Mouse (Mus musculus) neural tube, embryonic 13.5 days (tissue): ENCODE measurements around the gene Akr1b8. TPM values are rescaled to one million over a fixed set of nuclear protein-coding genes. Genes with fewer than 3 reads are reported as not detected.
A peak's percentile ranks its signal among the peaks of the same experiment; 100 is the strongest.

Experiments
- ATAC-seq: fragments of 200-750 bp; cut with Nextera tagmentation; 2 replicates; pipeline ENCODE4 v1.8.0; 2017; ENCODE audit warnings: low read depth, mild to moderate bottlenecking, moderate TSS enrichment, moderate library complexity
- H3K27ac ChIP-seq: fragments of 300-500 bp; sonication (generic); replicated peaks from 2 replicates; pipeline ENCODE4 v1.5.1; 2015; ENCODE audit warnings: moderate library complexity, mild to moderate bottlenecking, inconsistent platforms
- H3K27me3 ChIP-seq: fragments of 300-500 bp; sonication (generic); 2 replicates; pipeline ENCODE4 v1.6.1; 2015; ENCODE audit warnings: mild to moderate bottlenecking, inconsistent platforms
- H3K36me3 ChIP-seq: fragments of 300-500 bp; sonication (generic); 2 replicates; pipeline ENCODE4 v1.6.1; 2015; ENCODE audit warnings: mild to moderate bottlenecking, inconsistent platforms
- H3K4me1 ChIP-seq: fragments of 300-500 bp; sonication (generic); replicated peaks from 2 replicates; pipeline ENCODE4 v1.6.1; 2015; ENCODE audit warnings: inconsistent platforms
- H3K4me2 ChIP-seq: fragments of 300-500 bp; sonication (generic); 2 replicates; pipeline ENCODE4 v1.6.1; 2015; ENCODE audit warnings: inconsistent platforms, mild to moderate bottlenecking, moderate library complexity
- H3K4me3 ChIP-seq: fragments of 300-500 bp; sonication (generic); 2 replicates; pipeline ENCODE4 v1.5.1; 2015; ENCODE audit warnings: mild to moderate bottlenecking, inconsistent platforms
- H3K9ac ChIP-seq: fragments of 300-500 bp; sonication (generic); 2 replicates; pipeline ENCODE4 v1.6.1; 2015; ENCODE audit warnings: moderate library complexity, mild to moderate bottlenecking, inconsistent platforms
- H3K9me3 ChIP-seq: fragments of 300-500 bp; sonication (generic); 2 replicates; pipeline ENCODE4 v1.6.1; 2016; ENCODE audit warnings: inconsistent platforms
- WGBS: fragments of 180-500 bp; shearing (Covaris S2); methylation state at CpG from one replicate; pipeline ENCODE4 v1.1.7; 2015; 5-methylcytosine and 5-hydroxymethylcytosine counted together
- polyA plus RNA-seq: library from polyadenylated mRNA; unstranded; fragments of >200 nt; fragmentation: Nextera tagmentation; extraction: Ambion mirVana; gene quantifications from 2 replicates; pipeline ENCODE4 v1.2.1, GENCODE M21; 2015

Akr1b8 gene
- polyA plus RNA-seq = 11.3 and 14.4 TPM in 2 replicates

GRCm38 (mm10) chr6:34353658-34354353, at the start of gene Akr1b8:
Gene Akr1b8 (plus strand): TSS chr6:34354119.
- Histone ChIP-seq H3K9me3 (no peaks in the 10 kb centered on the region), H3K36me3 (no peaks in the 10 kb centered on the region), H3K4me3 (peak within 1 kb of the TSS; percentile 20), H3K9ac (no peak within 1 kb of the TSS), H3K4me2 (peak within 1 kb of the TSS; percentile 45), H3K27me3 (no peaks in the 10 kb centered on the region), H3K27ac (no peak within 1 kb of the TSS), H3K4me1 (peaks cover 8% of the 10 kb centered on the region)
- WGBS = 15% methylated on average over 16 of the region's 16 CpGs
- ATAC-seq = 0 out of 2 replicates have a peak, but pooled peaks have one; percentile 32

GRCm38 (mm10) chr6:34304675-34305241, 49.2 kb upstream of the Akr1b8 start:
- no peak overlapping the region for H3K4me3 ChIP-seq
- ATAC-seq = no peak
- H3K27me3 ChIP-seq = no peaks in the 10 kb centered on the region
- no peaks in the 10 kb centered on the region for H3K9me3 ChIP-seq
- H3K4me2 ChIP-seq = no peak overlapping the region
- peaks cover 35% of the 10 kb centered on the region for H3K36me3 ChIP-seq
- peak overlapping the region; percentile 56; the same call in 1 of the 2 replicates for H3K27ac ChIP-seq
- H3K4me1 ChIP-seq = peaks cover 20% of the 10 kb centered on the region
- H3K9ac ChIP-seq = no peak overlapping the region
- WGBS = 74% methylated on average over 10 of the region's 10 CpGs

- H3K4me3 ChIP-seq = no peak overlapping the region
These were observed 47.1 kb upstream of the Akr1b8 start for GRCm38 (mm10) chr6:34306797-34307196.

GRCm38 (mm10) chr6:34309526-34309925, 44.4 kb upstream of the Akr1b8 start:
- Histone ChIP-seq H3K27me3 (no peaks in the 10 kb centered on the region), H3K4me1 (peaks cover 26% of the 10 kb centered on the region), H3K36me3 (peaks cover 62% of the 10 kb centered on the region), H3K9ac (no peak overlapping the region), H3K9me3 (no peaks in the 10 kb centered on the region), H3K27ac (no peak overlapping the region), H3K4me3 (no peak overlapping the region), H3K4me2 (no peak overlapping the region)
- no peak for ATAC-seq
- 92% methylated on average over 6 of the region's 6 CpGs for WGBS

More at GRCm38 (mm10) chr6:34306797-34307196, 47.1 kb upstream of the Akr1b8 start:
- no peaks in the 10 kb centered on the region for H3K9me3 ChIP-seq
- 77% methylated on average over 6 of the region's 6 CpGs for WGBS
- H3K27me3 ChIP-seq = no peaks in the 10 kb centered on the region
- peaks cover 20% of the 10 kb centered on the region for H3K4me1 ChIP-seq
- H3K4me2 ChIP-seq = no peak overlapping the region
- ATAC-seq = no peak
- no peak overlapping the region for H3K27ac ChIP-seq
- H3K36me3 ChIP-seq = peaks cover 56% of the 10 kb centered on the region
- H3K9ac ChIP-seq = no peak overlapping the region

GRCm38 (mm10) chr6:34310023-34310595, 43.8 kb upstream of the Akr1b8 start:
- H3K27me3 ChIP-seq = no peaks in the 10 kb centered on the region
- no peak overlapping the region for H3K9ac ChIP-seq
- H3K4me2 ChIP-seq = no peak overlapping the region
- 97% methylated on average over 11 of the region's 11 CpGs for WGBS
- H3K4me1 ChIP-seq = peaks cover 21% of the 10 kb centered on the region
- H3K27ac ChIP-seq = no peak overlapping the region
- no peak overlapping the region for H3K4me3 ChIP-seq
- no peak for ATAC-seq
- no peaks in the 10 kb centered on the region for H3K9me3 ChIP-seq
- peaks cover 62% of the 10 kb centered on the region for H3K36me3 ChIP-seq

GRCm38 (mm10) chr6:34313386-34313785, 40.5 kb upstream of the Akr1b8 start:
- no peaks in the 10 kb centered on the region for H3K27me3 ChIP-seq
- H3K9ac ChIP-seq = no peak overlapping the region
- no peak for ATAC-seq
- no peak overlapping the region for H3K4me2 ChIP-seq
- WGBS = 78% methylated on average over 9 of the region's 9 CpGs
- peaks cover 26% of the 10 kb centered on the region for H3K4me1 ChIP-seq
- H3K4me3 ChIP-seq = no peak overlapping the region
- H3K9me3 ChIP-seq = no peaks in the 10 kb centered on the region
- H3K36me3 ChIP-seq = peaks cover 40% of the 10 kb centered on the region
- H3K27ac ChIP-seq = no peak overlapping the region

GRCm38 (mm10) chr6:34313921-34314320, 40.0 kb upstream of the Akr1b8 start:
- Histone ChIP-seq H3K9ac (no peak overlapping the region), H3K4me2 (no peak overlapping the region), H3K4me1 (peaks cover 26% of the 10 kb centered on the region), H3K4me3 (no peak overlapping the region), H3K9me3 (no peaks in the 10 kb centered on the region), H3K27me3 (no peaks in the 10 kb centered on the region), H3K27ac (no peak overlapping the region), H3K36me3 (peaks cover 35% of the 10 kb centered on the region)
- ATAC-seq = no peak
- 98% methylated on average over 2 of the region's 2 CpGs for WGBS

GRCm38 (mm10) chr6:34316854-34317771, 36.8 kb upstream of the Akr1b8 start, which contains the start of gene Akr1b3:
Gene Akr1b3 (minus strand): TSS chr6:34317478.
- Histone ChIP-seq H3K9me3 (no peaks in the 10 kb centered on the region), H3K27ac (peak within 1 kb of the TSS; percentile 59; the same call in 1 of the 2 replicates), H3K4me2 (peak within 1 kb of the TSS; percentile 73), H3K9ac (peak within 1 kb of the TSS; percentile 72), H3K4me3 (peak within 1 kb of the TSS; percentile 57), H3K36me3 (0 out of 2 replicates have a peak, but pooled peaks cover 3% of the 10 kb centered on the region), H3K4me1 (peaks cover 26% of the 10 kb centered on the region), H3K27me3 (no peaks in the 10 kb centered on the region)
- WGBS = under 1% methylated on average over 60 of the region's 60 CpGs
- peak; percentile 100 for ATAC-seq

GRCm38 (mm10) chr6:34318172-34318571, 35.7 kb upstream of the Akr1b8 start:
- no peak overlapping the region for H3K9ac ChIP-seq
- no peak for ATAC-seq
- peaks cover 26% of the 10 kb centered on the region for H3K4me1 ChIP-seq
- H3K9me3 ChIP-seq = no peaks in the 10 kb centered on the region
- H3K27me3 ChIP-seq = no peaks in the 10 kb centered on the region
- H3K4me2 ChIP-seq = peak overlapping the region; percentile 73; the same call in 1 of the 2 replicates
- H3K36me3 ChIP-seq = no peaks in the 10 kb centered on the region
- H3K27ac ChIP-seq = no peak overlapping the region
- WGBS = 57% methylated on average over 5 of the region's 5 CpGs
- H3K4me3 ChIP-seq = no peak overlapping the region

- WGBS = 82% methylated on average over 6 of the region's 6 CpGs
- peaks cover 23% of the 10 kb centered on the region for H3K4me1 ChIP-seq
These were observed 35.3 kb upstream of the Akr1b8 start for GRCm38 (mm10) chr6:34318636-34319035.

GRCm38 (mm10) chr6:34322121-34322520, 31.8 kb upstream of the Akr1b8 start:
- no peaks in the 10 kb centered on the region for H3K27me3 ChIP-seq
- no peak for ATAC-seq
- no peak overlapping the region for H3K4me2 ChIP-seq
- H3K4me1 ChIP-seq = peaks cover 7% of the 10 kb centered on the region; the same call in 1 of the 2 replicates
- no peaks in the 10 kb centered on the region for H3K9me3 ChIP-seq
- H3K36me3 ChIP-seq = no peaks in the 10 kb centered on the region
- H3K4me3 ChIP-seq = no peak overlapping the region
- H3K27ac ChIP-seq = no peak overlapping the region
- no peak overlapping the region for H3K9ac ChIP-seq
- 95% methylated on average over 7 of the region's 7 CpGs for WGBS

More at GRCm38 (mm10) chr6:34318636-34319035, 35.3 kb upstream of the Akr1b8 start:
- no peaks in the 10 kb centered on the region for H3K9me3 ChIP-seq
- no peak overlapping the region for H3K4me3 ChIP-seq
- H3K9ac ChIP-seq = no peak overlapping the region
- no peak for ATAC-seq
- no peak overlapping the region for H3K27ac ChIP-seq
- no peak overlapping the region for H3K4me2 ChIP-seq
- H3K36me3 ChIP-seq = no peaks in the 10 kb centered on the region
- H3K27me3 ChIP-seq = no peaks in the 10 kb centered on the region
